Mouse (Mus musculus): ENCODE results near the gene Tmem174. TPM values are rescaled to one million over a fixed set of nuclear protein-coding genes. Genes with fewer than 3 reads are reported as not detected.

The Tmem174 gene
- polyA plus RNA-seq, 1 experiment from 2014 or later = not detected

GRCm38 (mm10) chr13:98603799-98604198 lies 33.4 kb downstream of the Tmem174 start:
- WGBS = 90% methylated on average over 11 of the region's 11 CpGs
- no peaks in the 10 kb centered on the region for H3K4me1 ChIP-seq (ENCODE audit: control insufficient read depth in 2 of 2, insufficient read depth in 2 of 2, low read length in 2 of 2)
- H3K27ac ChIP-seq (replicated peaks in 1 of 2; ENCODE audit: control insufficient read depth in 1 of 2, insufficient read depth in 1 of 2, low read depth in 2 of 2, low read length in 2 of 2) = no peak overlapping the region
- no peaks in the 10 kb centered on the region for H3K36me3 ChIP-seq (ENCODE audit: control insufficient read depth, insufficient read depth, low read length)
- H3K4me3 ChIP-seq (ENCODE audit: control insufficient read depth in 1 of 2, insufficient read depth in 1 of 2, low read depth in 1 of 2, low read length in 2 of 2) = no peak overlapping the region
- ATAC-seq (ENCODE audit: insufficient number of reproducible peaks, insufficient read depth, low FRiP score, low read depth) = no peak
- no peak overlapping the region for H3K9ac ChIP-seq (ENCODE audit: low read length)
- H3K9me3 ChIP-seq (ENCODE audit: control insufficient read depth, low read length) = no peaks in the 10 kb centered on the region
- H3K27me3 ChIP-seq (ENCODE audit: control insufficient read depth, insufficient read depth, low read length) = no peaks in the 10 kb centered on the region
- no peak overlapping the region for H3K4me2 ChIP-seq (ENCODE audit: low read length)

DNA sequence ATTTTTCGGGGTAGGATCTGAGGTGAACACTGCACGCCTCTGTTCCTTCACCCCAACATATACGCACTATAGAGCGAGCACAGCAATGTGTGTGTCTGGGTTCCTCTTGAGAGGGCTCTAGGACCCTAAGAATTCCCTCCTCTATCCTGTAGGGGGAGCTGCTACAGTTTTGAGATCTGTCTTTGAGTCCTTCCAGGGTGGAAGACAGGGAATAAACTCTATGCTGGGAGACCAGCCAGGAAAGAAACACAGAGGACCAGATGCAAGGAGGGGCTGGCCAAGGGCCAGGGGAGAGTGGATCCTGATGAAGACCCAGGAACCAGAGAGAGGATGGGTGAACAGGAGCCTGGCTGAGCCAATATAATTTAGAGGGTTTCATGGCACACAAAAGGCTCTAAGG lies 40.5 kb downstream of the Tmem174 start:
- no peak overlapping the region for H3K4me3 ChIP-seq (ENCODE audit: control insufficient read depth in 1 of 2, insufficient read depth in 1 of 2, low read depth in 1 of 2, low read length in 2 of 2)
- no peaks in the 10 kb centered on the region for H3K27me3 ChIP-seq (ENCODE audit: control insufficient read depth, insufficient read depth, low read length)
- no peak overlapping the region for H3K9ac ChIP-seq (ENCODE audit: low read length)
- H3K36me3 ChIP-seq (ENCODE audit: control insufficient read depth, insufficient read depth, low read length) = no peaks in the 10 kb centered on the region
- H3K9me3 ChIP-seq (ENCODE audit: control insufficient read depth, low read length) = no peaks in the 10 kb centered on the region
- H3K4me1 ChIP-seq (ENCODE audit: control insufficient read depth in 2 of 2, insufficient read depth in 2 of 2, low read length in 2 of 2) = peaks cover 3 to 7% of the 10 kb centered on the region in 2 experiments; a peak in 2 of 4 replicates
- no peak overlapping the region for H3K27ac ChIP-seq (replicated peaks in 1 of 2; ENCODE audit: control insufficient read depth in 1 of 2, insufficient read depth in 1 of 2, low read depth in 2 of 2, low read length in 2 of 2)
- ATAC-seq (ENCODE audit: insufficient number of reproducible peaks, insufficient read depth, low FRiP score, low read depth) = no peak
- WGBS = 85% methylated on average over 4 of the region's 4 CpGs
- no peak overlapping the region for H3K4me2 ChIP-seq (ENCODE audit: low read length)

DNA sequence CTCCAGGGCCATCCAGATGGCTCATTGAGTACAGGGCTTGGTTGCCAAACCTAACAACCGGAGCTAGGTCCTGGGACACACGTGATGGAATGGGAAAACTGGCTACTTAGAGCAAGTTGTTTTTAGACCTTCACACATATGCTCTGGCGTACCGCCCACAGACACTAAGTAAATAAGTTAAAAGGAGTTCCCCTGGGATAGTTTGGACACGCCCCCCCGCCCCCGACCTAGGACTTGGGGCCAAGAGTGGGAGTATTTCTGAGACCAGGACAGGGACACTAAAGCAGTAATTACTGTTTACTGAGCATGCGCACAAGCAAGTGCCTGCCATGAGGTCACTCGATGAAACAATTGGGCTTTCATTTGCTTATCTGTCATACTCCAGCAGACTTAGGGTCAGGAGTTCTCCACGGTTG lies 42.5 kb downstream of the Tmem174 start:
- Histone ChIP-seq H3K4me3 (ENCODE audit: control insufficient read depth in 1 of 2, insufficient read depth in 1 of 2, low read depth in 1 of 2, low read length in 2 of 2) (no peak overlapping the region), H3K27ac (replicated peaks in 1 of 2; ENCODE audit: control insufficient read depth in 1 of 2, insufficient read depth in 1 of 2, low read depth in 2 of 2, low read length in 2 of 2) (no peak overlapping the region), H3K4me2 (ENCODE audit: low read length) (no peak overlapping the region), H3K36me3 (ENCODE audit: control insufficient read depth, insufficient read depth, low read length) (no peaks in the 10 kb centered on the region), H3K27me3 (ENCODE audit: control insufficient read depth, insufficient read depth, low read length) (peaks cover 6% of the 10 kb centered on the region), H3K4me1 (ENCODE audit: control insufficient read depth in 2 of 2, insufficient read depth in 2 of 2, low read length in 2 of 2) (peaks cover 6 to 8% of the 10 kb centered on the region in 2 experiments; a peak in 2 of 4 replicates), H3K9ac (ENCODE audit: low read length) (no peak overlapping the region), H3K9me3 (ENCODE audit: control insufficient read depth, low read length) (no peaks in the 10 kb centered on the region)
- WGBS = 66% methylated on average over 10 of the region's 10 CpGs
- ATAC-seq (ENCODE audit: insufficient number of reproducible peaks, insufficient read depth, low FRiP score, low read depth) = peak; percentile 18; the same call in 1 of the 2 replicates

DNA sequence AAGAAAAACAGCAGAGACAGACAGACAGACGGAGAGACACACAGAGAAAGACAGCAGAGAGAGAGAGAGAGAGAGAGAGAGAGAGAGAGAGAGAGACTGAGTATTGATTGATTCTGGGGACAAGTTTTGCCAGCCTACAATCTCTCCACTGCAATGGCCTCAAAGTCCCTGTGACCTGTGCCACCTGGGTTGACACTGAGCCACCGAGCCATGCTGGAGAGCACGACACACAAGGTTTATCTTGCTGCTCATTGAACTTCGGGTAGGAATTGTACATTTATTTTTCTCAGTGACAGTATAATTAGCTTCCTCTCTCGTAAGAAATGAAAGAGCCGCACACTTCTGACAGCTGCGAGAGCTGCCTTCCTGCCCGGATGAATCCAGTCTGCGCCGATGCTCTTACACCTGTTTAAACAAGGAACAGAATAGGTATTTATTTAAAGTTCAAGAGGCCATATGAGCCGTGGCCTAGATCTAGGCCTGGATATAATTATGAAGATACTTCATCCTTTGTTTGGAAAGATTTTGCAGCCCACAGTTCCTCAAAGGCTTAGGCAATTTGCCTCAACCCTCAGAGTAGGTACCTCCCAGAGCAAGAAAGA lies 43.2 kb downstream of the Tmem174 start:
- H3K4me1 ChIP-seq (ENCODE audit: control insufficient read depth in 2 of 2, insufficient read depth in 2 of 2, low read length in 2 of 2) = peaks cover 10 to 11% of the 10 kb centered on the region in 2 experiments; a peak in 2 of 4 replicates

DNA sequence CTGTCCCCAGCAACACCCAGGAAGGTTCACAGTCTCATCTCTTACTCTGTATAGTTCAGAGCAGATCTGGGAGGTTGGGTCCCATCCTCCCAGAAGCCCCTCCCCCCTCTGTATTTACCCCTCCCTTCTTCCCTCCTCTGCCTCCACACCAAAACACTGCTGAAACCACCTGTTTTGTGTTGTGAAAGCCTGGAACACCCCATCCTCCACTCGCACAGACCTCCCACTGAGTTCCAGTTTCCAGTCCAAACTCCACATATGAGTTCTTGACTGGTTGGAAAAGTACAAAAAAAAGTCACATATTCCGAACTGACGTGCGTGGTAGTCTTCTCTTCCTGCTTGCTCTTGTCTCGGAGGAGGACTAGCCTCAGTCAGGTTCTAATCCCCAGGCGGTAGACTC lies 45.8 kb downstream of the Tmem174 start:
- peaks cover 16 to 18% of the 10 kb centered on the region in 2 experiments; a peak in 3 of 4 replicates for H3K4me1 ChIP-seq (ENCODE audit: control insufficient read depth in 2 of 2, insufficient read depth in 2 of 2, low read length in 2 of 2)
- H3K9ac ChIP-seq (ENCODE audit: low read length) = no peak overlapping the region
- ATAC-seq (ENCODE audit: insufficient number of reproducible peaks, insufficient read depth, low FRiP score, low read depth) = no peak
- H3K9me3 ChIP-seq (ENCODE audit: control insufficient read depth, low read length) = no peaks in the 10 kb centered on the region
- no peak overlapping the region for H3K4me3 ChIP-seq (ENCODE audit: control insufficient read depth in 1 of 2, insufficient read depth in 1 of 2, low read depth in 1 of 2, low read length in 2 of 2)
- peaks cover 23% of the 10 kb centered on the region for H3K27me3 ChIP-seq (ENCODE audit: control insufficient read depth, insufficient read depth, low read length)
- WGBS = 80% methylated on average over 6 of the region's 6 CpGs
- no peak overlapping the region for H3K4me2 ChIP-seq (ENCODE audit: low read length)
- no peaks in the 10 kb centered on the region for H3K36me3 ChIP-seq (ENCODE audit: control insufficient read depth, insufficient read depth, low read length)
- no peak overlapping the region for H3K27ac ChIP-seq (replicated peaks in 1 of 2; ENCODE audit: control insufficient read depth in 1 of 2, insufficient read depth in 1 of 2, low read depth in 2 of 2, low read length in 2 of 2)

More for the DNA sequence above, 43.2 kb downstream of the Tmem174 start:
- Histone ChIP-seq H3K9me3 (ENCODE audit: control insufficient read depth, low read length) (no peaks in the 10 kb centered on the region), H3K9ac (ENCODE audit: low read length) (no peak overlapping the region), H3K4me2 (ENCODE audit: low read length) (no peak overlapping the region), H3K4me3 (ENCODE audit: control insufficient read depth in 1 of 2, insufficient read depth in 1 of 2, low read depth in 1 of 2, low read length in 2 of 2) (no peak overlapping the region), H3K27ac (replicated peaks in 1 of 2; ENCODE audit: control insufficient read depth in 1 of 2, insufficient read depth in 1 of 2, low read depth in 2 of 2, low read length in 2 of 2) (no peak overlapping the region), H3K27me3 (ENCODE audit: control insufficient read depth, insufficient read depth, low read length) (peaks cover 11% of the 10 kb centered on the region), H3K36me3 (ENCODE audit: control insufficient read depth, insufficient read depth, low read length) (no peaks in the 10 kb centered on the region)
- ATAC-seq (ENCODE audit: insufficient number of reproducible peaks, insufficient read depth, low FRiP score, low read depth) = no peak
- WGBS = 88% methylated on average over 11 of the region's 11 CpGs

- Histone ChIP-seq H3K9ac (ENCODE audit: low read length) (no peak overlapping the region), H3K27ac (replicated peaks in 1 of 2; ENCODE audit: control insufficient read depth in 1 of 2, insufficient read depth in 1 of 2, low read depth in 2 of 2, low read length in 2 of 2) (no peak overlapping the region), H3K9me3 (ENCODE audit: control insufficient read depth, low read length) (no peaks in the 10 kb centered on the region), H3K4me2 (ENCODE audit: low read length) (no peak overlapping the region), H3K36me3 (ENCODE audit: control insufficient read depth, insufficient read depth, low read length) (no peaks in the 10 kb centered on the region), H3K27me3 (ENCODE audit: control insufficient read depth, insufficient read depth, low read length) (peaks cover 25% of the 10 kb centered on the region), H3K4me3 (ENCODE audit: control insufficient read depth in 1 of 2, insufficient read depth in 1 of 2, low read depth in 1 of 2, low read length in 2 of 2) (no peak overlapping the region), H3K4me1 (ENCODE audit: control insufficient read depth in 2 of 2, insufficient read depth in 2 of 2, low read length in 2 of 2) (peaks cover 17 to 19% of the 10 kb centered on the region in 2 experiments; a peak in 3 of 4 replicates)
- WGBS = 77% methylated on average over 6 of the region's 6 CpGs
- ATAC-seq (ENCODE audit: insufficient number of reproducible peaks, insufficient read depth, low FRiP score, low read depth) = no peak
These were observed 46.4 kb downstream of the Tmem174 start for GRCm38 (mm10) chr13:98590693-98591389.

DNA sequence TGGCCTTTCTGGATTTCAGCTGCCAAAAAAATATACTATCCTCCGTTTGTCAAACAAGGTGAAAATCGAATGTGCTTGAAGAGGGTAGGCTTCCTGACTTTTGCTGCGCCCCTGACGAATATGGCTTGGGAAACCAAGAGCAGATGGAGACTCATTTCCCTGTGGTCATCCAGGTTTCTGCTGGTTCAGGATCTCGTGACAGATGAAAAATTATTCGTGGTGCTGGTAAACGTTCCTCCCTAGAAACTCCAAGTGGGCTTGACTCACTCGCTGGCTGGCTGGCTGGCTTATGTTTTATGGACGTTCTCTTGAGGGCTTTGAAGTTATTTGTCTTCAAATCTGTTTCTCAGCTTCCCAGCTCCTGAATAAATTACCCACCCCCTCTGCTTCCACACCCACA lies 47.6 kb downstream of the Tmem174 start:
- 60% methylated on average over 9 of the region's 9 CpGs for WGBS
- H3K4me3 ChIP-seq (ENCODE audit: control insufficient read depth in 1 of 2, insufficient read depth in 1 of 2, low read depth in 1 of 2, low read length in 2 of 2) = no peak overlapping the region
- H3K4me2 ChIP-seq (ENCODE audit: low read length) = peak overlapping the region; percentile 87
- H3K4me1 ChIP-seq (ENCODE audit: control insufficient read depth in 2 of 2, insufficient read depth in 2 of 2, low read length in 2 of 2) = peaks cover 15 to 19% of the 10 kb centered on the region in 2 experiments; a peak in 3 of 4 replicates
- H3K36me3 ChIP-seq (ENCODE audit: control insufficient read depth, insufficient read depth, low read length) = no peaks in the 10 kb centered on the region
- no peaks in the 10 kb centered on the region for H3K9me3 ChIP-seq (ENCODE audit: control insufficient read depth, low read length)
- peaks cover 36% of the 10 kb centered on the region for H3K27me3 ChIP-seq (ENCODE audit: control insufficient read depth, insufficient read depth, low read length)
- no peak overlapping the region for H3K27ac ChIP-seq (replicated peaks in 1 of 2; ENCODE audit: control insufficient read depth in 1 of 2, insufficient read depth in 1 of 2, low read depth in 2 of 2, low read length in 2 of 2)
- no peak overlapping the region; the same call in 1 of the 2 replicates for H3K9ac ChIP-seq (ENCODE audit: low read length)
- ATAC-seq (ENCODE audit: insufficient number of reproducible peaks, insufficient read depth, low FRiP score, low read depth) = no peak
